In genomic region chr7:111875949-111876348, GRCm38 (mm10) we compare ENCODE assay signal across 25 mouse cellular contexts.
A peak's percentile ranks its signal among the peaks of the same experiment; 100 is the strongest.
DNase-seq lines count a peak whose midpoint lies in the region; ATAC-seq lines count a peak whose summit lies in the region.
"Had no signal": no experiment of that assay in that cellular context is flagged by ENCODE, and none has a peak within 500 bp of the region (broad histone marks: within the 10 kb centered on the region; RNA-seq: fewer than 3 reads in every experiment).

No protein-coding gene starts in this region.

- ATAC-seq in intestine, embryonic 16.5 days = 0 out of 2 replicates have a peak, but pooled peaks have one; percentile 36
- ATAC-seq in forebrain, embryonic 11.5 days (replicated peaks; ENCODE audit: low FRiP score) = no peak
- ATAC-seq in forebrain, embryonic 13.5 days = no peak
- ATAC-seq in forebrain, embryonic 15.5 days (replicated peaks) = no peak
- ATAC-seq: forebrain, embryonic 16.5 days; Patski had no signal

- no peak overlapping the region for H3K9ac ChIP-seq in intestine, embryonic 16.5 days (ENCODE audit: low read depth, low read length)
- no peak overlapping the region for H3K9ac ChIP-seq in forebrain, embryonic 11.5 days (ENCODE audit: low read length)
- H3K9ac ChIP-seq in forebrain, embryonic 13.5 days = no peak overlapping the region
- no peak overlapping the region for H3K9ac ChIP-seq in forebrain, embryonic 15.5 days (replicated peaks)
- H3K9ac ChIP-seq: embryonic facial prominence, embryonic 13.5 days; hindbrain, embryonic 12.5 days; hindbrain, embryonic 15.5 days had no signal

- H3K9me3 ChIP-seq in intestine, embryonic 16.5 days (ENCODE audit: control insufficient read depth, low read length) = no peaks in the 10 kb centered on the region
- no peaks in the 10 kb centered on the region for H3K9me3 ChIP-seq in forebrain, embryonic 11.5 days (ENCODE audit: control insufficient read depth, low read length)
- no peaks in the 10 kb centered on the region for H3K9me3 ChIP-seq in forebrain, embryonic 13.5 days (replicated peaks)
- H3K9me3 ChIP-seq in forebrain, embryonic 15.5 days = no peaks in the 10 kb centered on the region
- H3K9me3 ChIP-seq: embryonic facial prominence, embryonic 10.5 days; embryonic facial prominence, embryonic 13.5 days; forebrain, embryonic 10.5 days; hindbrain, embryonic 12.5 days; hindbrain, embryonic 15.5 days had no signal

- WGBS in intestine, embryonic 16.5 days = 66% methylated on average over 1 of the region's 1 CpGs
- 85% methylated on average over 1 of the region's 1 CpGs for WGBS in forebrain, embryonic 11.5 days
- 98% methylated on average over 1 of the region's 1 CpGs for WGBS in forebrain, embryonic 13.5 days
- WGBS in forebrain, embryonic 15.5 days = 95% methylated on average over 1 of the region's 1 CpGs

- DNase-seq in 3T3-L1 (ENCODE audit: low read depth, low spot score) (peak; percentile 73), NIH3T3 (ENCODE audit: low read depth) (peak; percentile 44)
- no peak for DNase-seq in forebrain, embryonic 11.5 days (ENCODE audit: low spot score)
- DNase-seq: adrenal gland, postnatal 10 days; adrenal gland, postnatal 36 days; cerebellum, adult 11 months; cerebellum, adult 2 months; cerebellum, adult 9-11 months; cerebellum, postnatal 25 days; embryo, embryonic 11 days; gastrocnemius, adult 2 months; gastrocnemius, postnatal 14 days; heart, adult 11 months; kidney, adult 11 months had no signal

- no peaks in the 10 kb centered on the region for H3K36me3 ChIP-seq in intestine, embryonic 16.5 days (ENCODE audit: control insufficient read depth, insufficient read depth, low read length)
- H3K36me3 ChIP-seq in forebrain, embryonic 11.5 days (ENCODE audit: control insufficient read depth, insufficient read depth, low read length) = no peaks in the 10 kb centered on the region
- H3K36me3 ChIP-seq in forebrain, embryonic 13.5 days (ENCODE audit: poor library complexity, severe bottlenecking) = no peaks in the 10 kb centered on the region
- H3K36me3 ChIP-seq in forebrain, embryonic 15.5 days = no peaks in the 10 kb centered on the region
- H3K36me3 ChIP-seq: embryonic facial prominence, embryonic 10.5 days; embryonic facial prominence, embryonic 13.5 days; forebrain, embryonic 10.5 days; hindbrain, embryonic 12.5 days; hindbrain, embryonic 15.5 days had no signal

- no peaks in the 10 kb centered on the region for H3K27me3 ChIP-seq in intestine, embryonic 16.5 days (replicated peaks; ENCODE audit: control insufficient read depth, insufficient read depth, low read length)
- no peaks in the 10 kb centered on the region for H3K27me3 ChIP-seq in forebrain, embryonic 11.5 days (ENCODE audit: control insufficient read depth, insufficient read depth, low read length)
- H3K27me3 ChIP-seq in forebrain, embryonic 13.5 days = no peaks in the 10 kb centered on the region
- no peaks in the 10 kb centered on the region for H3K27me3 ChIP-seq in forebrain, embryonic 15.5 days
- H3K27me3 ChIP-seq: embryonic facial prominence, embryonic 13.5 days; hindbrain, embryonic 12.5 days; hindbrain, embryonic 15.5 days; Patski had no signal

- no peaks in the 10 kb centered on the region for H3K4me1 ChIP-seq in intestine, embryonic 16.5 days (ENCODE audit: control insufficient read depth, insufficient read depth, low read length)
- H3K4me1 ChIP-seq in forebrain, embryonic 11.5 days (replicated peaks; ENCODE audit: control insufficient read depth, insufficient read depth, low read length) = no peaks in the 10 kb centered on the region
- no peaks in the 10 kb centered on the region for H3K4me1 ChIP-seq in forebrain, embryonic 13.5 days
- no peaks in the 10 kb centered on the region for H3K4me1 ChIP-seq in forebrain, embryonic 15.5 days
- H3K4me1 ChIP-seq: hindbrain, embryonic 12.5 days; hindbrain, embryonic 15.5 days had no signal

- no peak overlapping the region for H3K4me3 ChIP-seq in intestine, embryonic 16.5 days (ENCODE audit: low read length)
- H3K4me3 ChIP-seq in forebrain, embryonic 11.5 days (ENCODE audit: low read depth, low read length) = no peak overlapping the region
- no peak overlapping the region for H3K4me3 ChIP-seq in forebrain, embryonic 13.5 days
- H3K4me3 ChIP-seq in forebrain, embryonic 15.5 days = no peak overlapping the region
- H3K4me3 ChIP-seq: embryonic facial prominence, embryonic 10.5 days; embryonic facial prominence, embryonic 13.5 days; forebrain, embryonic 10.5 days; gastrocnemius, adult 2 months; hindbrain, embryonic 12.5 days; hindbrain, embryonic 15.5 days had no signal

- no peak overlapping the region for H3K27ac ChIP-seq in intestine, embryonic 16.5 days (ENCODE audit: low read length)
- H3K27ac ChIP-seq in forebrain, embryonic 11.5 days (ENCODE audit: low read depth, low read length) = no peak overlapping the region
- no peak overlapping the region for H3K27ac ChIP-seq in forebrain, embryonic 13.5 days
- H3K27ac ChIP-seq in forebrain, embryonic 15.5 days (replicated peaks) = no peak overlapping the region
- H3K27ac ChIP-seq: embryonic facial prominence, embryonic 10.5 days; embryonic facial prominence, embryonic 13.5 days; forebrain, embryonic 10.5 days; gastrocnemius, adult 2 months; hindbrain, embryonic 12.5 days; hindbrain, embryonic 15.5 days had no signal

- H3K4me2 ChIP-seq in intestine, embryonic 16.5 days (ENCODE audit: low read depth, low read length) = no peak overlapping the region
- H3K4me2 ChIP-seq in forebrain, embryonic 11.5 days (ENCODE audit: low read depth, low read length, severe bottlenecking) = no peak overlapping the region
- H3K4me2 ChIP-seq in forebrain, embryonic 13.5 days = no peak overlapping the region
- no peak overlapping the region for H3K4me2 ChIP-seq in forebrain, embryonic 15.5 days (replicated peaks)
- H3K4me2 ChIP-seq: embryonic facial prominence, embryonic 13.5 days; heart, embryonic 11.5 days; hindbrain, embryonic 12.5 days; hindbrain, embryonic 15.5 days had no signal
